Mouse (Mus musculus) small intestine, adult 2 months (tissue): ENCODE measurements at regions not wholly inside any gene's neighbourhood (a gene's known extent, or its start where the extent isn't known, plus 50 kb on each side); places are given as distances from the start of the nearest gene placed in this dataset.

Experiments used
- CTCF ChIP-seq: fragments of 200-500 bp; IDR thresholded peaks from 2 replicates; pipeline ENCODE4 v1.5.1; 2012; ENCODE audit warnings: low read depth, mild to moderate bottlenecking, control low read depth, inconsistent platforms, low read length, moderate library complexity, mixed read lengths; ENCODE audit not compliant: insufficient replicate concordance, insufficient read length; ENCODE audit errors: extremely low read depth
- POLR2A ChIP-seq: fragments of 200-500 bp; IDR thresholded peaks from 2 replicates; pipeline ENCODE4 v1.6.1; 2012; ENCODE audit warnings: low read depth, mild to moderate bottlenecking, control low read depth, inconsistent platforms, low read length, moderate library complexity

GRCm38 (mm10) chr17:83039563-83039962, 175.5 kb upstream of the Pkdcc start:
- TF ChIP-seq CTCF, result no peak
- no peak for TF ChIP-seq POLR2A
